Comparison of ENCODE assay signal across 13 mouse cellular contexts in genomic region chr10:91300067-91300466, GRCm38 (mm10).
DNase-seq lines count a peak whose midpoint lies in the region; ATAC-seq and TF ChIP-seq lines count a peak whose summit lies in the region.
"Had no signal": no experiment of that assay in that cellular context is flagged by ENCODE, and none has a peak within 500 bp of the region (broad histone marks: within the 10 kb centered on the region; RNA-seq: fewer than 3 reads in every experiment).

No protein-coding gene starts in this region.

- H3K27ac ChIP-seq in liver, adult 2 months (replicated peaks; ENCODE audit: insufficient read depth, low read depth, low read length), result no peak overlapping the region
- no peak overlapping the region for H3K27ac ChIP-seq in liver, embryonic 11.5 days (ENCODE audit: low read depth, low read length)
- H3K27ac ChIP-seq in heart, embryonic 12.5 days (ENCODE audit: poor library complexity, severe bottlenecking), result peak overlapping the region; percentile 26; the same call in 1 of the 2 replicates
- no peak overlapping the region for H3K27ac ChIP-seq in stomach, postnatal 0 days (replicated peaks)
- H3K27ac ChIP-seq: embryonic facial prominence, embryonic 13.5 days; limb, embryonic 15.5 days had no signal

- H3K4me2 ChIP-seq in liver, embryonic 11.5 days, result no peak overlapping the region
- H3K4me2 ChIP-seq in heart, embryonic 12.5 days, result no peak overlapping the region
- no peak overlapping the region for H3K4me2 ChIP-seq in stomach, postnatal 0 days (replicated peaks; ENCODE audit: low read depth)
- H3K4me2 ChIP-seq: embryonic facial prominence, embryonic 13.5 days; limb, embryonic 15.5 days had no signal

- TF ChIP-seq EP300 in stomach, postnatal 0 days (optimal IDR thresholded peaks at IDR 0.05), result no peak

- no peaks in the 10 kb centered on the region for H3K36me3 ChIP-seq in liver, adult 2 months (ENCODE audit: control insufficient read depth, insufficient read depth, low read length)
- H3K36me3 ChIP-seq in liver, embryonic 11.5 days (ENCODE audit: control insufficient read depth, insufficient read depth, low read length), result no peaks in the 10 kb centered on the region
- no peaks in the 10 kb centered on the region for H3K36me3 ChIP-seq in heart, embryonic 12.5 days
- no peaks in the 10 kb centered on the region for H3K36me3 ChIP-seq in stomach, postnatal 0 days (ENCODE audit: control insufficient read depth, insufficient read depth, low read length)
- H3K36me3 ChIP-seq: embryonic facial prominence, embryonic 13.5 days; limb, embryonic 15.5 days had no signal

- H3K4me3 ChIP-seq in liver, adult 2 months (ENCODE audit: insufficient read depth, low read depth, low read length), result no peak overlapping the region
- H3K4me3 ChIP-seq in liver, embryonic 11.5 days (ENCODE audit: low read depth, low read length), result no peak overlapping the region
- no peak overlapping the region for H3K4me3 ChIP-seq in heart, embryonic 12.5 days
- H3K4me3 ChIP-seq in stomach, postnatal 0 days (ENCODE audit: low read depth, low read length), result no peak overlapping the region
- H3K4me3 ChIP-seq: embryonic facial prominence, embryonic 13.5 days; limb, embryonic 15.5 days had no signal

- H3K27me3 ChIP-seq in liver, adult 2 months (ENCODE audit: control insufficient read depth, insufficient read depth, low read length), result no peaks in the 10 kb centered on the region
- no peaks in the 10 kb centered on the region for H3K27me3 ChIP-seq in liver, embryonic 11.5 days (replicated peaks; ENCODE audit: control insufficient read depth, insufficient read depth, low read length)
- no peaks in the 10 kb centered on the region for H3K27me3 ChIP-seq in heart, embryonic 12.5 days (replicated peaks)
- H3K27me3 ChIP-seq in stomach, postnatal 0 days (ENCODE audit: control insufficient read depth, insufficient read depth, low read length), result no peaks in the 10 kb centered on the region
- H3K27me3 ChIP-seq: limb, embryonic 15.5 days had no signal

- H3K9ac ChIP-seq in liver, adult 2 months (ENCODE audit: low read depth, low read length), result no peak overlapping the region
- H3K9ac ChIP-seq in liver, embryonic 11.5 days (ENCODE audit: low read depth, low read length), result no peak overlapping the region
- no peak overlapping the region for H3K9ac ChIP-seq in heart, embryonic 12.5 days
- no peak overlapping the region for H3K9ac ChIP-seq in stomach, postnatal 0 days (ENCODE audit: low read length)
- H3K9ac ChIP-seq: embryonic facial prominence, embryonic 13.5 days; limb, embryonic 15.5 days had no signal

- no peaks in the 10 kb centered on the region for H3K4me1 ChIP-seq in liver, adult 2 months (ENCODE audit: control insufficient read depth, insufficient read depth, low read length)
- H3K4me1 ChIP-seq in liver, embryonic 11.5 days (replicated peaks; ENCODE audit: control insufficient read depth, insufficient read depth, low read length), result no peaks in the 10 kb centered on the region
- peaks cover 4% of the 10 kb centered on the region; the same call in 1 of the 2 replicates for H3K4me1 ChIP-seq in heart, embryonic 12.5 days (replicated peaks)
- no peaks in the 10 kb centered on the region for H3K4me1 ChIP-seq in stomach, postnatal 0 days (replicated peaks; ENCODE audit: control insufficient read depth, insufficient read depth)
- H3K4me1 ChIP-seq: embryonic facial prominence, embryonic 13.5 days had no signal

- WGBS in liver, adult 2 months, result 63% methylated on average over 7 of the region's 7 CpGs
- WGBS in liver, embryonic 11.5 days, result 32% methylated on average over 7 of the region's 7 CpGs
- WGBS in heart, embryonic 12.5 days, result 40% methylated on average over 7 of the region's 7 CpGs
- 59% methylated on average over 7 of the region's 7 CpGs for WGBS in stomach, postnatal 0 days

- no peak for ATAC-seq in liver, embryonic 11.5 days (replicated peaks; ENCODE audit: low FRiP score)
- ATAC-seq in common myeloid progenitor, adult 5-6 weeks (replicated peaks; ENCODE audit: low read depth, poor library complexity, severe bottlenecking), result 0 out of 2 replicates have a peak, but pooled peaks have one; percentile 39
- ATAC-seq in heart, embryonic 12.5 days (ENCODE audit: insufficient number of reproducible peaks, low FRiP score), result no peak; the same call in 1 of the 2 replicates
- peak; percentile 43; the same call in 1 of the 2 replicates for ATAC-seq in monocyte, adult 5-6 weeks (replicated peaks; ENCODE audit: insufficient number of reproducible peaks, low FRiP score, low TSS enrichment, poor library complexity, severe bottlenecking)
- no peak for ATAC-seq in stomach, postnatal 0 days (ENCODE audit: low FRiP score, low TSS enrichment)
- ATAC-seq: forebrain, embryonic 16.5 days had no signal

- TF ChIP-seq POLR2A in liver, adult 2 months (IDR thresholded peaks at IDR 0.05; ENCODE audit: extremely low read depth, insufficient read depth, low read length), result no peak

- no peaks in the 10 kb centered on the region for H3K79me2 ChIP-seq in liver, adult 2 months (ENCODE audit: control insufficient read depth, insufficient read depth, low read length)

- DNase-seq in liver, adult 2 months (ENCODE audit: extremely low read depth, low read depth, low spot score), result peak; percentile 4
- no peak for DNase-seq in liver, embryonic 11.5 days (ENCODE audit: low spot score)
- no peak for DNase-seq in stomach, postnatal 0 days (ENCODE audit: low spot score)
- DNase-seq in layer of hippocampus, adult 9-11 months, result no peak
- DNase-seq: adrenal gland, postnatal 10 days; cerebellum, adult 18-20 months; right cerebral cortex, adult 18-20 months had no signal

- no peak for TF ChIP-seq CTCF in liver, adult 2 months (IDR thresholded peaks at IDR 0.05; ENCODE audit: low read depth, low read length)
- no peak for TF ChIP-seq CTCF in stomach, postnatal 0 days (IDR thresholded peaks at IDR 0.05; ENCODE audit: low read depth)

- H3K9me3 ChIP-seq in liver, embryonic 11.5 days (ENCODE audit: control insufficient read depth, low read length), result no peaks in the 10 kb centered on the region
- H3K9me3 ChIP-seq in heart, embryonic 12.5 days (replicated peaks), result no peaks in the 10 kb centered on the region
- H3K9me3 ChIP-seq in stomach, postnatal 0 days (ENCODE audit: control insufficient read depth, low read length), result no peaks in the 10 kb centered on the region
- H3K9me3 ChIP-seq: embryonic facial prominence, embryonic 13.5 days; limb, embryonic 15.5 days had no signal

Comparison
In these comparisons a context has a peak if more than half of its experiments do, and no peak if none do; other contexts are left out.
1. ATAC-seq: peak in common myeloid progenitor, adult 5-6 weeks (single experiment) and monocyte, adult 5-6 weeks (single experiment); none in liver, embryonic 11.5 days (single experiment), heart, embryonic 12.5 days (single experiment) and stomach, postnatal 0 days (single experiment).